Mouse (Mus musculus) thymus, postnatal 25 days (tissue): Measurements from ENCODE around the gene Spata31d1b.
A peak's percentile ranks its signal among the peaks of the same experiment; 100 is the strongest.
"Not testable (repeated sequence)": the region's sequence is repeated elsewhere in the genome, so short reads cannot be mapped to it uniquely, and the experiment has no call there.

ENCODE experiments used
- DNase-seq: peaks from one replicate; pipeline ENCODE4 v3.0.0; 2022

Spata31d1b gene

DNA sequence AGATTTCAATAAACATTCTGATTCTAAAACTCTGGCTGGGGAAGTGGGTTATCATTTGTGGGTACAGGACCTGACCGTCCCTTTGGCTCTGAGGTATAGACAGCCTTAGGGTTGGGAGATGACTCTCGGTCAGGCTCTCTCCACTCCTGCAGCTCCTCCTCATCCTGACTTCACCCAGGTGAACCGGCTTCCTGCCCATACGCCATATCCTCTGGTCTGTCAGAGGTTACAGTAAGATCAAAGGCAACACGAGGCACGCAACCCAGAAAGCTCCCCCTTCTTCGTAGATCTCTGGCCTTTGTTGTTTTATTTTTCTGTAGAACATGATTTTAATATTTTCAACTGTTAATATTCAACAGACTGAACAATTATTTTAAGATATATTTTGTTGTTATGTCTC, 16.3 kb upstream of the Spata31d1b start:
- peak; percentile 14 for DNase-seq

DNA sequence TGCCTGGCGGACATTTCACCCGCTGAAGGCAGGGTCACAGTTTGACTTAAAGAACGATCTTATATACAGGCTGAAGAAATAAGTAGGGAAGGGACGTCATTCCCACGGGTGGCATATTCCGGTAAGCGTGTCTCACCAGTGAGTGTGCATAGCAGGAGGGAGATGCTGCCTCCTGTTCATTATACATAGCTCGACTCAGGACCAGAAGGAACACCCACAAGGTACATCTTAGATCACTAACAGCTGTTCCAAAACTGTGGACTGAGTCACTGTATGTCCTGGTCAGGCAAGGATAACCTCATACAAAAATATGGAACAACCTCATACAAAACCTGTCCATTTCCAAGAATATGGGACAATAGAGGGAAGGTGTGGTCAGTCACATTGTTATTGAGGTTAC, 13.0 kb upstream of the Spata31d1b start:
- DNase-seq, result no peak

DNA sequence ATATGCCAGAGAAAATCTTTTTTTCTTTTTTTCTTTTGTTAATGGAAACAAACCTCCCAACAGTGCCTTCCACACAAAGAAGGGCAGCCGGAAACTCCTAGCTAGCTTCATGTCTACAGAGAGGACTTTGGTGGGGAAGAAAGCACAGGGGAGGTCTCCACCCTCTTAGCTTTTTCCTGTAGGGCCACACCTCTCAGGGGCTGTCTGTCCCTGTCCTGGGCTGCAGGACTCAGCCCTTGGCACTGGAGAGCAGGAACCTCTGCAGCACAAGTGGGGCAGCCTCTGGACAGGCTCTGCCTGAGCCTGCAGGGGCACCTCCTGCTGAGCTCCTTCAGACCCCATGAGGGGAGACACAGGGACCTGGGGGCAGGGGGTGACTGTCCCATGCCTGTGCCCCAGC, 11.9 kb upstream of the Spata31d1b start:
- not testable (repeated sequence) for DNase-seq

DNA sequence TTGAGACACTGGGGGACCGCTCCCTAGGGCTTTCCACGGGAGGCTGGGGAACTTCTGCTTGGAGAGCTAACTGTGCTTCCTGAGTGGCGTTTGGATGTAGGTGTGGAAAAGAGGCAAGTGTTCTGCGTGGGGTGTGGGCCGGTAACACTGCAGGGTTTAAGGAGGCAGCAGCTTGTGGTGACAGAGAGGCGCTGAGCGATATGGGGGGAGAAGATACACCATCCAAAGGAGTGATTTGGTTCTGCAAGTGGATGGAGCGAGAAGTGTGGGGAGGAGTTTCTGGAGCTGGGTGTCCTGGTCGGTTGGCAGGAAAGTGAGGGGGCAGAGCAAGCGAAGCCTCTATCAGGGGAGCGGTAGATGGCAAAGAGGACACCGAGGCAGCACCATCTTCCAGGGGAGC, 8.6 kb upstream of the Spata31d1b start:
- DNase-seq, result no peak

DNA sequence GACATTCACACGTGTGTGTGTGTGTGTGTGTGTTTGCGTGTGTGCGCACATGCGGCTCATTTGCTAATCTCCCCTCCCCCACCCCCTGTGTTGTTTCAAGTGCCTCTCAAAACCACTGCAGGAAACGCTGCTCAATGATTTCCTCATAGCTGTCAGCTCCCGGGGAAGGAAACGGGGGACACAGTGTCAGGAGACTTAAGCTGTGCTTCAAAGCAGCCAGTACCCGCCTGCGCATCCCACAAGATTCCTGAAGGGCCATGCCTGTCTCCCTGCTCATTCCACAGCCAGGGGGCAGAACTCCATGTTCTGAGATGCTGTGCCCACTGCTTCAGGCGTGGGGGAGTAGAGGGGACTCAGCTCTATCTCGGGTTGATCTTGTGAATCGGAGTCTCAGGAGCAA, 7.5 kb upstream of the Spata31d1b start:
- DNase-seq, result peak; percentile 18

DNA sequence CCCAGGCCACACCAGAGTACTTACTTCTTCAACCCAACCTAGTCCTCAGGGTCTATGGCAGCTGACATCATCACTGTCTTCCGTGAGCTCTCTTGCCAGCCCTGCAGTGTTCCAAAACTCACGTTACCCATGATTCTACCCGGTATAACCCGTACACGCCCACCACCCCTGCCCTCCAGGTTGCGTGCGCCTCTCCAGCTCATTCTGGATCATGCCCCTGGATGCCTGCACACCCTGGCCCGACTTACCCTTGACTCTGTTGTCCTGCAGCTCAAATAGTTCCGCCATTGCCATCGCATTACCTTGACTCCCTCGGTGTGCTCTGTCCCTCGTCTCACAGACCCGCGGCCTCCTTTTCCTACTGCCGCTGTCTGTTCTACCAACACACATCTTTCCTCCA, 1.9 kb upstream of the Spata31d1b start, which contains the start of gene Spata31d1a:
Gene Spata31d1a (minus strand): TSS at position 101 of the 400 bp plus-strand sequence.
- DNase-seq, result no peak

DNA sequence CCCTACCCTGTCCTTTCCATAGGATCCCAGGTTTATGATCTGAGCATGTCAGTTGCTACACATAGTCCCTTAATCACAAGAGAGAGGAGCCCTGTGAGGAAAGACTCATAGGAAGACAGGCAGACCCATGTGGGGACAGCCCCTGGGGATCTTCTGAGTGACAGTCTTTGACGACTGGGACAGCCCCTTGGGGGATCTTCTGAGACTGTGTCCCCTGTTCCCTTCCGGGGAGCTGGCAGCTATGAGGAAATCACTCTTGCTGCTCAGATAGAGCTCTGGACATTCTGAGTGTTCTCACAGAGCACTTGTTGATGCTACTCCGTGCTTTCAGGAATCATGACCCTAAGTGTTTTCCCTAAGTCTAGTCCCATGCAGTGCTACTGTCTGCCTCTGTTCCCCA, 1.6 kb downstream of the Spata31d1b start:
- DNase-seq, result no peak

DNA sequence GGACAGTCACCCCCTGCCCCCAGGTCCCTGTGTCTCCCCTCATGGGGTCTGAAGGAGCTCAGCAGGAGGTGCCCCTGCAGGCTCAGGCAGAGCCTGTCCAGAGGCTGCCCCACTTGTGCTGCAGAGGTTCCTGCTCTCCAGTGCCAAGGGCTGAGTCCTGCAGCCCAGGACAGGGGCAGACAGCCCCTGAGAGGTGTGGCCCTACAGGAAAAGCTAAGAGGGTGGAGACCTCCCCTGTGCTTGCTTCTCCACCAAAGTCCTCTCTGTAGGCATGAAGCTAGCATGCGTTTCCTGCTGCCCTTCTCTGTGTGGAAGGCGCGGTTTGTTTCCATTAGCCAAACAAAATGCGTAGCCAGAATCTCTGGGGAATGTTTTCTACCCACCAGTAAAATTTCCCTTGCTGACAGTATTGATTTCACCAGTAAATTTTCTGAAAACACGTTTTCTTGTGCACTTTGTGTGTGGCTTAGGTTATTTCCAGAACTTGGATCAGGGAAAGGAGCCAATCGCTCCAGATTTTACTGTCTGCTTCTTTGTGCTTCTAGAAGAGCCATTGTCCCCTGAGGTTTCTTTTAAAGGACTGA, 6.9 kb downstream of the Spata31d1b start:
- DNase-seq, result not testable (repeated sequence)

DNA sequence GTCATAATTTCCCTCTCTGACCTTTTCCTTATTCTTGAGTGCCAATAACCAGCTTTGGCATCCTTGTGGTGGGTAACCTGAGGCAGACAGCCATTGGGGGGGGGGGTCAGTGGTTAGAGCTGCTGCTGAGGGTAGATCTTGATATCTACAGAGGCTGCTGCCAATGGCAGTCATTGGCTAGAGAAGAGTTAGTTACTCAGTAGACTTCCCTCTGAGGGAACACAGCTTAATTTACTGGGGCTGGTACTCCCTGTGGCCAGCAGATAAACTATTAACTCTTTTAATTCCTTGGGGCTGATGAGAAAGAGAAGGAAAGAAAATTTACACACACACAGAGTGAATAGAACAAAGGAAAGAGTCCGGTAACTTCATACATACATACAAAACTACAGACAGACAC, 7.4 kb downstream of the Spata31d1b start:
- no peak for DNase-seq

DNA sequence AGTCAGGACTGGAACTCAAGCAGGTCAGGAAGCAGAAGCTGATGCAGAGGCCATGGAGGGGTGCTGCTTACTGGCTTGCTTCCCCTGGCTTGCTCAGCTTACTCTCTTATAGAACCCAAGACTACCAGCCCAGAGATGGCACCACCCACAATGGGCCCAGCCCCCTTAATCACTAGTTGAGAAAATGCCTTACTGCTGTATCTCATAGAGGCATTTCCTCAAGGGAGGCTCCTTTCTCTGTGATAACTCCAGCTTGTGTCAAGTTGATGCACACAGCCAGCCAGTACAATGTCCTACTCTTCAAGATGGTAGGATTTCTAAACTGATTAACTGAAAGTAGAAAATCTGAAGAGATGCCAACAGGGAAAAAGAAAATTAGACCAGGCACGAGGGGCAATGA, 10.0 kb downstream of the Spata31d1b start:
- DNase-seq, result not testable (repeated sequence)

DNA sequence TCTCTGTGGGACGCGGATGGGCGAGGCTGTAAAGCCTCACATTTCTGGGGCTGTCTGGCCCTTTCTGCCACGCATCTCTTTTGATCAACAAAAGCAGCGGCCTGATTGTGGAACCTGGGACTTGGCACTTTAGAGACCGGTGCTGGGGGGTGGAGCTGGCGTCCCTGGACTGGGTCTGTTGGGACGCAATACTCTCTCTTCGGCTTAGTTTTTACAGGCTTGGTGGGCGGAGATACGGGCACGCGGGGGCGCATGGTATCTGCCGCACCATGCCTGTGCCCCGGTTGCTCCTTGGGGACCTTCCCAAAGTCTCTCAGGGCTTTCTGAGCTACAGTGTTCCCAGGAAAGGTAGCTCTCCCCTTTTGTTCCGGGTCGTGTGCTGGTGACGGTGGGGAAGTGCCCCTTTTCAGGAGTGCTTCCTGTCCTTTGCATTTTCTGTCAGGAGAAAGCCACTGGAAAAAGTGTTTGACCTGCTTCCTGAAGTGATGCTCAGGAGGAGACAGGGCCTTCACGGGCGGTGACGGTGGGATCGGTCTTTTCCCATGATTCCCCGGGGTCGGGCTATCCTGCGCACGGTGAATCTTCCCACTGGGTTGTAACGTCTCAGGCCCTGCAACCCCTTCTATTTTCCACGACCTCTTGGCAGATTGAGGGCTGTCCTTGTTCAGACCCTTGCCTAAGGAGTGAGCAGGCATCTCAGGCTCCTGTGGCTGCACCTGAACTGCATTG, 14.2 kb downstream of the Spata31d1b start:
- no peak for DNase-seq

DNA sequence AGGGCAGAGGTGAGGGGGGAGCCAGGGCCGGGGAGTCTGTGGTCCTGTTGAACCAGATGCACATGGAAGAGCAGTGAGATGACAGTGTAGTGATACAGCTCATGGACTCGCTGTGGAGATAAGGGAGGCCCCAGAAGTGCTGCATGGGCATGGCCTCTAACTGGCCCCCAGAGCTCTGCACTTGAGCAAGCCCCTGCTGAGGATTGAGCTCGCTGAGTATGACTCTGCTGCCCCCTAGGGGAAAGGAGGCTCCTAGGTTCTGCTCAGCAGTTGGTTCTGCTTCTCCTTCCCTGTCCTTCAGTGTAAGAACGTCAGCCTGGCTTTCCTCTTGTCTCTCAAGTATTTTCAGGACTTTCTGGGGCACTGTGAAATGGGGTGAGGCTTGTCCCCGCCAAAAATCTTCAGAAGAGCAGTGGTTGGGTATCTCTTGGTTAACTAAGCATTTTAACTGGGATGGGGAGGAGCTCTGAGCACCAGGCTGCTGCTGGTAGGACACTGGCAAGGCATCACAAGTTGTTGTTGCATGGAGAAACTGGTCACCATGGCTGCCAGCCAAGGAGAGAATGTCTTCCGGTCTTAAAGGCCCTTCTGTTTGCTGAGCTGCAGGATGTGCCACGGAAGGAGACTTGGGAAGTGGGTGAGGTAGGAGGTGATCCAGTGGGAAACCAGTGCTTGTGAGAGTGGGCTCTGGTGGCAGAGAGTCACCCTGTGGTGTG, 16.5 kb downstream of the Spata31d1b start:
- peak; percentile 79 for DNase-seq

DNA sequence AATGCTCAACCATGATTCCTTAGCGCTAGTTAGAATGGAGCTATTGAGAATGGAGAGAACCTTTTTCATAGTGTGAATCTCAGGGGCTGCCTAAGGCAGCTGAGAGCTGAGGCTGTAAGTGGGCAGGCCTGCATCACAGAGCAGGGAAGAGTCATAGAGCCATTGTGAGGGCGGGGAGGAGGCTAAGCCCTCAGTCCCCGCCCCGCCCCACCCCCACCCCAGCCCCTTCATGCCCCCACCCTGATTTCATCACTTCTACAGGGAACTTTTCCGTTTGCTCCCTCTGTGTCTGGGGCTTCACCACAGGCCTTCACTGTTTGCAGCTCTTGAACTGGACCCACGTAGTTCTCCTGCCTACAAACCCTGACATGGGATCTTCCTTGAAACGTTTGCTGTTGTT, 19.6 kb downstream of the Spata31d1b start, which contains the start of gene Spata31d1d:
Gene Spata31d1d (minus strand): TSS at position 101 of the 400 bp plus-strand sequence.
- DNase-seq, result no peak

DNA sequence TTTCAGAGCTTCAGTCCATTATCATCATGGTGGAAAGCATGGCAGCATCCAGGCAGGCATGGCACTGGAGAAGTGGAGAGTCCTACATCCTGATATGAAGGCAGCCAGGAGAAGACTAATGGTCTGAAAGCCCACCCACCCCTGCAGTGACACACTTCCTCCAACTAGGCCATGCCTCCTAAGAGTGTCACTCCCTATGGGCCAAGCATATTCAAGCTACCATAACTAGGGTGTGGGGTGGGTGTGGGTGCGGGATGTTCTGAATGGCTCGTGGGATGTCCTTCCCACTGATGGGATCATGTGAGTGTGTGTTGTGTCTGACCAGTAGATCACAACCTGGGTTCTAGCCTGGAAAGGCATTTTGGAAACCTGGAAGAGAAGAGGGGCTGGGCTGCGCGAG, 21.9 kb downstream of the Spata31d1b start:
- no peak for DNase-seq

DNA sequence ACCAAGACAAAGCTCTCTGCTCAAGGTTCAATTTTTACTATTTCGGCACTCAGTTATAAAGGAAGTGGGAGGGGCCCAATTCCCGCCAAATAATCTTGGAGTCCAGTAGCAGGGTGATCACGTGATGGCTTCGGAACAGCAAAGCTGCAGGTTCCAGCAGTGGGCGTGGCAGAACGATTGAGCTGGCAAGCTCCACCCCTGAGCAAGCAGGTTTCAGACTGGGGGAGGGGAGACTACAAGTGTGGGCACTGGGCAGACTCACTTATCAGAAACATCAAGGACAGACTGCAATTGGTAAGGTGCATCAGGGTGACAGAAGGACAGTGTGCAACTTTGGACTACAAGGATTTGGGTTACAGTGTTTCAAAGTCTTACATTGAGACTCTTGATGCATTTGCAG, 22.3 kb downstream of the Spata31d1b start:
- DNase-seq, result not testable (repeated sequence)

DNA sequence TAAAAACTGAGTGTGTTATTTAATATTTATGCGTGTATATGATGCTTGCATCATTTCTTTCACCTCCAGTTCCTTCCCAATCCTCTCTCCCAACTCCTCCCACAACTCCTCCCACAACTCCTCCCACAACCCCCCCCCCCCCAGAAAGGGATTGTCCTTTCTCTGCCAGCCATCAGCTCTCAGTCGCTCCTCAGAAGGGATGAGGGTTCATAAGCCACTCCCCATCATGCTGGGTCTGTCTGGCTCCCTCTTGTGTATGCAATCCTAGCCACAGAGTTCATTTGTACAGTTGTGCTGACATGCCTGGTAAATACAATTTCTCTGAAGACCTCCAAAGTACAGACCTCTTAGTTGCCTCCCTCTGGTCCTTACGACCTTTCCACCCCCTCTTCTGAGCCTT, 23.1 kb downstream of the Spata31d1b start:
- DNase-seq, result no peak

DNA sequence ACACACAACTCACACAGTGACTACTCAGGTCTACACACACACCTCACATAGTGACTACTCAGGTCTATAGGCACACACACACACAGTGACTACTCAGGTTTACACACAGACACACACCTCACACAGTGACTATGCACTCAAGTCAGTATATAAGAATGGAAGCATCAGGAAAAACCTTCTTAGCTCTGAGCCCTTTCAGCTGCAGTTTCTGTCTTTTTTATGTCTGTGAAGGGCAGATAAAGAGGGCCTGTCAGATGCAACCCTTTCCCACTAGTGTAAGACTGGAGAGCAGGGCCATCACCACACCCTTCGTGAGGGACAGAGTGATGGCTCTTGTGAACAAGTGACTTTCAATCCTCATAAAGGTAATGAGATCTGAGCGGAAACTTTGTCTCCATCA, 26.4 kb downstream of the Spata31d1b start:
- no peak for DNase-seq

DNA sequence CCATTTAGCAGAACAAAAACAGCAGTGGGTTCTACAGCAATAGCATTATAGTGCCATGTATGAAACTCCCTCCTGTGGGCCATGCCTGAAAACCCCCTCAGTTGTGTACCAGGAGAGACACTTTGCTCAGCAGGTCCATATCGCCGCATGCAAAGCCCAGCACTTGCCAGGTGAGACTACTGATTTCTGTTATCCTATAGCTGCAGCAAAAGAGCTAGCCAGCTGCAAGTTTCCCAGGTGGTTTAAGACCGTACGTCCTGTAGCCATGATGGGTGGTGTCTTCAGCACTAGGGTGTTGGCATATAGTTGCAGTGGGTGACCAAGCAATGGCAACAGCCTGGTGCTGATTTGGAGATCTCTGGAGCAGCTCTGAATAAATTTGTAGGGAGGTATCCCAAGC, 27.3 kb downstream of the Spata31d1b start:
- no peak for DNase-seq

DNA sequence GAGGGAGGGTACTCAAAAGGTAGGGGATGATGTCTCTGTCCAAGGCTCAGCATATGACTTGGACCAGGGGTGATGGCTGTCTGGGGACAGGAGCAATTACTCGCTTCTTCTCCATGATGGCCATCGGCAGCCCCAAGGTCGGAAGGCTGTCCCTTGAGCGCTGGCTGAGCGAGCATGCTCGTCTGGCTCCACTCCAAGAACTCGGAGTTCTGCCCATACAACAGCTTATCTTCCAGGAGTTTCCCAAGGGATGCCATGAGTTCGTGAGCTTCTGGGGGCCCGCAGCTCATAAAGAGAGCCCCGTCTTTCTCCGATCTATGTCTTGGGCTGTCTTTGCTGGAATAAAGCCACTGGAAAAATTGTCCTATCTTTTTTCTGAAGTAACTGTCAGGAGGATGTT, 29.0 kb downstream of the Spata31d1b start:
- no peak for DNase-seq

DNA sequence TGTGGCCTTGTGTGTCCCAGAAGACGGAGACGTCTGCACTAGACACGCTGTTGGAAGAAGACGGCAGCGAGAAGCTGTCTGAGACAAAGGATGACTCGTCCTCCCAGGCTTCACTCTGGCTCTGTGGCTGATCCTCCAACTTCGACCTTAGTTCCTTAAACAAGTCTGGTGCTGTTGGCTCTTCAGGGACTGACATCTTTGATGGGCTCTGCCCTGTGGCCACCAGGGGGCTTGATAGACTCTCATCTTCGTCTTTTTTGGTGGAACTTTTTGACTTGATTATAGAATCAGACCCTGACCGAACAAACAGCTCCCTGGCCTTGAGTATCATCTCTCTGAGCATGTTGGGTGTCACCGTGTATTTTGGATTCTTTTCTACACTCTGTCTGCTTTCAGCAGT, 29.6 kb downstream of the Spata31d1b start:
- peak; percentile 17 for DNase-seq

DNA sequence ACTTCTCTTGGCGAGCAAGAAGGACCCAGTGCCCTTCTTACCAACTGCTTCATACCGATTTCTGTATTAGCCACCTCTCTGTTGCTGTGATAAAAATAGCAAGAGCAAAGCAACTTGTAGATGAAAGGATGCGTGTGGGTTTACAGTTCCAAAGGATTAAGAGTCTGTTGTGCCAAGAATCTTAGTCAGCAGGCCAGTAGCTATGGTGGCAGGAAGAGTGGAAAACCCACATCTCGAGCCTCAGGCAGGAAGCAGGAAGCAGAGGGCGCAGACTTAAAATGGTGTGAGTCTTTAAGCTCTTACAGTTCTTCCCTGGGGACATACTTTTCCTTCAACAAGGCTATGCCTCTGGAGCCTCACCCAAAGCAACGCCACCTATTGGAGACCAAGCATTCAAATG, 33.4 kb downstream of the Spata31d1b start:
- DNase-seq, result no peak

DNA sequence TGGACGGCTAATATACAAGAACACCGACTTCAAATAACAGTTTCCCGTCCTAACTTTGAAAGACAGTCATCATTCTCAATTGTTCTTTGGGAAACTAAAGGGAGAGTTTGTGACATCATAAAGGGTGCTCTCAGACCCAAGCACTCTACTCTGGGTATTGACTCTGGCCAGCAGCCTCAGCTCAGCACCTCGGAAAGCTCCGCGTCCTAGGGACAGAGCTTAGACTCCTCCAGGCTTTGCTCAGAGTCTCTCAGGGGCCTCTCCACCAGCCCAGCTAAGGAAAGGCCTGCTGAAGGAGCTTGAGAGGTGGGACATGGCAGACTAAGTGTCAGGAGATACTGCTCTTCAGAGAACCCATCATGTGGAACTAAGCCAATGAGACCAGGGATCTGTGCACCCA, 34.1 kb downstream of the Spata31d1b start:
- DNase-seq, result no peak

DNA sequence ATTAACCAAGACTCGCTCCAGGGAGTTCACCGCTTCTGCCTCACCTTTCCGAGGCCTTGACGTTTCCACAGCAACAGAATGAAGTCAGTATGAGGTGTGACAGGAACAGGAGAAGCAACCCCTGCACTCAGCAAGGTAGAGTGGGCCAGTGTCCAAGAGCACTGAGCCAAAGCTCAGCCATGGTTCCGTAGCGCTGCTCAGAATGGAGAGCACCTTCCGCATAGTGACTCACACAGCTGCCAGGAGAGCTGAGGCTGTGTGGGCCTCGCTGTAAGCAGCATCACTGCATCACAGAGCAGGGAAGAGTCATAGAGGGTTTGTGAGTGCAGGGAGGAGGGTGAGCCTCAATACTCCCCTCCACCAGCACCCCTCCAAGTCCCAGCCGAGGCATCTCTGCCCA, 34.6 kb downstream of the Spata31d1b start, which contains the start of gene 1700014D04Rik:
Gene 1700014D04Rik (minus strand): TSS at position 42 of the 400 bp plus-strand sequence.
- DNase-seq, result no peak

DNA sequence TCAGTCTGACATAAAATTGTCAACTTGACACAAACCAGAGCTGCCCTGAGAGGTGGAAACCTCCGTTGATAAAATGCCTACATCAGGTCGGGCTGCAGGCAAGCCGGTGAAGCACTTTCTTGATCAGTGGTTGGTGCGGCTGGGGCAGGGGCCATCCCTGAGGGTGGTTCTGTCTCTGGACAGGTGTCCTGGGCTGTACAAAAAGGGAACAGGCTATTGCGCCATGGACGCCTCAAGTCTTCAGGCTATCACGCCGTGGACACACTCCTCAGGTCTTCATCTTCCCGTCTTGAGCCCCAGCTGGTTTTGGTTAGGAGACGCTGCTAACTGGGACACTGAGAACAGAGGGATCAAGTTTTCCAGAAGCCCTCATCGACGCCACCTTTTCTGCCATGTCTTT, 38.2 kb downstream of the Spata31d1b start:
- no peak for DNase-seq
